Mouse (Mus musculus): ENCODE data around the gene Klc3. TPM values are rescaled to one million over a fixed set of nuclear protein-coding genes. Genes with fewer than 3 reads are reported as not detected.

Gene Klc3
- polyA plus RNA-seq, 1 experiment from 2014 or later = 2.2 TPM

GRCm38 (mm10) chr7:19426888-19427287, 23.0 kb upstream of the Klc3 start:
- no peak for ATAC-seq (replicated peaks)
- WGBS = 90% methylated on average over 6 of the region's 6 CpGs

GRCm38 (mm10) chr7:19426349-19426748, 22.4 kb upstream of the Klc3 start:
- WGBS = 83% methylated on average over 6 of the region's 6 CpGs

More at GRCm38 (mm10) chr7:19426888-19427287, 23.0 kb upstream of the Klc3 start:
- no peaks in the 10 kb centered on the region for H3K4me1 ChIP-seq
- H3K9ac ChIP-seq (replicated peaks) = no peak overlapping the region
- no peaks in the 10 kb centered on the region for H3K9me3 ChIP-seq
- H3K4me3 ChIP-seq = no peak overlapping the region
- H3K27me3 ChIP-seq = no peaks in the 10 kb centered on the region
- H3K27ac ChIP-seq (replicated peaks) = no peak overlapping the region
- peaks cover 65% of the 10 kb centered on the region for H3K36me3 ChIP-seq
- no peak overlapping the region for H3K4me2 ChIP-seq (replicated peaks)

GRCm38 (mm10) chr7:19424051-19424450, 20.1 kb upstream of the Klc3 start:
- Histone ChIP-seq H3K4me3 (no peak overlapping the region), H3K9ac (replicated peaks) (no peak overlapping the region), H3K4me1 (peaks cover 12% of the 10 kb centered on the region), H3K36me3 (peaks cover 41% of the 10 kb centered on the region), H3K9me3 (no peaks in the 10 kb centered on the region), H3K27me3 (peaks cover 19% of the 10 kb centered on the region), H3K4me2 (replicated peaks) (no peak overlapping the region), H3K27ac (replicated peaks) (no peak overlapping the region)
- WGBS = 68% methylated on average over 4 of the region's 4 CpGs
- ATAC-seq (replicated peaks) = no peak

More at GRCm38 (mm10) chr7:19426349-19426748, 22.4 kb upstream of the Klc3 start:
- Histone ChIP-seq H3K9me3 (no peaks in the 10 kb centered on the region), H3K4me3 (no peak overlapping the region), H3K27ac (replicated peaks) (no peak overlapping the region), H3K27me3 (no peaks in the 10 kb centered on the region), H3K36me3 (peaks cover 60% of the 10 kb centered on the region), H3K4me1 (peaks cover 2% of the 10 kb centered on the region), H3K9ac (replicated peaks) (no peak overlapping the region), H3K4me2 (replicated peaks) (no peak overlapping the region)
- no peak for ATAC-seq (replicated peaks)

- Histone ChIP-seq H3K9ac (replicated peaks) (no peak overlapping the region), H3K36me3 (peaks cover 31% of the 10 kb centered on the region), H3K4me2 (replicated peaks) (no peak overlapping the region), H3K27ac (replicated peaks) (no peak overlapping the region), H3K27me3 (peaks cover 23% of the 10 kb centered on the region), H3K4me3 (no peak overlapping the region), H3K4me1 (peaks cover 12% of the 10 kb centered on the region), H3K9me3 (no peaks in the 10 kb centered on the region)
- WGBS = 84% methylated on average over 3 of the region's 3 CpGs
- no peak for ATAC-seq (replicated peaks)
Measured at GRCm38 (mm10) chr7:19423083-19423482, 19.2 kb upstream of the Klc3 start.

GRCm38 (mm10) chr7:19420821-19421636, 17.1 kb upstream of the Klc3 start:
- peak; percentile 97 for ATAC-seq (replicated peaks)
- Histone ChIP-seq H3K36me3 (peaks cover 10% of the 10 kb centered on the region), H3K27me3 (peaks cover 25% of the 10 kb centered on the region), H3K27ac (replicated peaks) (no peak overlapping the region), H3K9ac (replicated peaks) (peak overlapping the region; percentile 41; the same call in 1 of the 2 replicates), H3K4me3 (peak overlapping the region; percentile 48), H3K9me3 (no peaks in the 10 kb centered on the region), H3K4me1 (peaks cover 12% of the 10 kb centered on the region), H3K4me2 (replicated peaks) (peak overlapping the region; percentile 89)
- WGBS = 12% methylated on average over 43 of the region's 43 CpGs

GRCm38 (mm10) chr7:19420121-19420520, 16.2 kb upstream of the Klc3 start:
- H3K4me1 ChIP-seq = peaks cover 12% of the 10 kb centered on the region
- H3K27ac ChIP-seq (replicated peaks) = no peak overlapping the region
- no peak overlapping the region for H3K4me2 ChIP-seq (replicated peaks)
- ATAC-seq (replicated peaks) = no peak
- H3K9ac ChIP-seq (replicated peaks) = no peak overlapping the region
- WGBS = 7% methylated on average over 28 of the region's 28 CpGs
- no peak overlapping the region for H3K4me3 ChIP-seq
- peaks cover 25% of the 10 kb centered on the region for H3K27me3 ChIP-seq
- peaks cover 1% of the 10 kb centered on the region for H3K36me3 ChIP-seq
- no peaks in the 10 kb centered on the region for H3K9me3 ChIP-seq

GRCm38 (mm10) chr7:19416590-19416989, 12.7 kb upstream of the Klc3 start:
- no peak overlapping the region for H3K27ac ChIP-seq (replicated peaks)
- no peak for ATAC-seq (replicated peaks)

GRCm38 (mm10) chr7:19413525-19413924, 9.6 kb upstream of the Klc3 start:
- H3K4me3 ChIP-seq = no peak overlapping the region
- H3K27me3 ChIP-seq = 0 out of 2 replicates have a peak, but pooled peaks cover 2% of the 10 kb centered on the region
- H3K4me1 ChIP-seq = no peaks in the 10 kb centered on the region
- no peak overlapping the region for H3K9ac ChIP-seq (replicated peaks)
- ATAC-seq (replicated peaks) = no peak
- H3K4me2 ChIP-seq (replicated peaks) = no peak overlapping the region
- WGBS = 84% methylated on average over 3 of the region's 3 CpGs
- no peaks in the 10 kb centered on the region for H3K9me3 ChIP-seq
- no peaks in the 10 kb centered on the region for H3K36me3 ChIP-seq
- no peak overlapping the region for H3K27ac ChIP-seq (replicated peaks)

More at GRCm38 (mm10) chr7:19416590-19416989, 12.7 kb upstream of the Klc3 start:
- H3K36me3 ChIP-seq = no peaks in the 10 kb centered on the region
- 82% methylated on average over 15 of the region's 15 CpGs for WGBS
- no peak overlapping the region for H3K4me3 ChIP-seq
- H3K27me3 ChIP-seq = peaks cover 25% of the 10 kb centered on the region
- no peak overlapping the region for H3K4me2 ChIP-seq (replicated peaks)
- H3K4me1 ChIP-seq = peaks cover 12% of the 10 kb centered on the region
- no peak overlapping the region for H3K9ac ChIP-seq (replicated peaks)
- no peaks in the 10 kb centered on the region for H3K9me3 ChIP-seq

- Histone ChIP-seq H3K27ac (replicated peaks) (no peak overlapping the region), H3K9me3 (no peaks in the 10 kb centered on the region), H3K4me1 (no peaks in the 10 kb centered on the region), H3K4me2 (replicated peaks) (no peak overlapping the region), H3K27me3 (no peaks in the 10 kb centered on the region), H3K9ac (replicated peaks) (no peak overlapping the region), H3K4me3 (no peak overlapping the region), H3K36me3 (no peaks in the 10 kb centered on the region)
- ATAC-seq (replicated peaks) = no peak
- 81% methylated on average over 5 of the region's 5 CpGs for WGBS
Measured at GRCm38 (mm10) chr7:19411783-19412182, 7.9 kb upstream of the Klc3 start.

- Histone ChIP-seq H3K27ac (replicated peaks) (no peak overlapping the region), H3K4me1 (no peaks in the 10 kb centered on the region), H3K27me3 (no peaks in the 10 kb centered on the region), H3K9ac (replicated peaks) (no peak overlapping the region), H3K4me2 (replicated peaks) (no peak overlapping the region), H3K36me3 (no peaks in the 10 kb centered on the region), H3K9me3 (no peaks in the 10 kb centered on the region), H3K4me3 (no peak overlapping the region)
- ATAC-seq (replicated peaks) = no peak
- WGBS = 81% methylated on average over 11 of the region's 11 CpGs
Measured at GRCm38 (mm10) chr7:19410766-19411344, 7.0 kb upstream of the Klc3 start.

GRCm38 (mm10) chr7:19409753-19410152, 5.8 kb upstream of the Klc3 start:
- Histone ChIP-seq H3K4me2 (replicated peaks) (no peak overlapping the region), H3K9me3 (no peaks in the 10 kb centered on the region), H3K27me3 (peaks cover 6% of the 10 kb centered on the region), H3K4me1 (no peaks in the 10 kb centered on the region; the same call in 1 of the 2 replicates), H3K36me3 (no peaks in the 10 kb centered on the region), H3K27ac (replicated peaks) (no peak overlapping the region), H3K4me3 (no peak overlapping the region), H3K9ac (replicated peaks) (no peak overlapping the region)
- 63% methylated on average over 6 of the region's 6 CpGs for WGBS
- ATAC-seq (replicated peaks) = no peak

GRCm38 (mm10) chr7:19405417-19405816, 1.5 kb upstream of the Klc3 start:
- peak; percentile 62; the same call in 1 of the 2 replicates for ATAC-seq (replicated peaks)
- H3K36me3 ChIP-seq = no peaks in the 10 kb centered on the region
- peaks cover 10% of the 10 kb centered on the region for H3K4me1 ChIP-seq
- no peak overlapping the region for H3K4me3 ChIP-seq
- no peak overlapping the region for H3K9ac ChIP-seq (replicated peaks)
- WGBS = 3% methylated on average over 19 of the region's 19 CpGs
- no peaks in the 10 kb centered on the region for H3K9me3 ChIP-seq
- peaks cover 36% of the 10 kb centered on the region for H3K27me3 ChIP-seq
- no peak overlapping the region for H3K4me2 ChIP-seq (replicated peaks)
- H3K27ac ChIP-seq (replicated peaks) = no peak overlapping the region

Data from forebrain, embryonic 15.5 days (tissue).